Mouse (Mus musculus): ENCODE results near the gene Tmem98. TPM values are rescaled to one million over a fixed set of nuclear protein-coding genes. Genes with fewer than 3 reads are reported as not detected.

The Tmem98 gene
- polyA plus RNA-seq, 1 experiment: 60.7 TPM

DNA sequence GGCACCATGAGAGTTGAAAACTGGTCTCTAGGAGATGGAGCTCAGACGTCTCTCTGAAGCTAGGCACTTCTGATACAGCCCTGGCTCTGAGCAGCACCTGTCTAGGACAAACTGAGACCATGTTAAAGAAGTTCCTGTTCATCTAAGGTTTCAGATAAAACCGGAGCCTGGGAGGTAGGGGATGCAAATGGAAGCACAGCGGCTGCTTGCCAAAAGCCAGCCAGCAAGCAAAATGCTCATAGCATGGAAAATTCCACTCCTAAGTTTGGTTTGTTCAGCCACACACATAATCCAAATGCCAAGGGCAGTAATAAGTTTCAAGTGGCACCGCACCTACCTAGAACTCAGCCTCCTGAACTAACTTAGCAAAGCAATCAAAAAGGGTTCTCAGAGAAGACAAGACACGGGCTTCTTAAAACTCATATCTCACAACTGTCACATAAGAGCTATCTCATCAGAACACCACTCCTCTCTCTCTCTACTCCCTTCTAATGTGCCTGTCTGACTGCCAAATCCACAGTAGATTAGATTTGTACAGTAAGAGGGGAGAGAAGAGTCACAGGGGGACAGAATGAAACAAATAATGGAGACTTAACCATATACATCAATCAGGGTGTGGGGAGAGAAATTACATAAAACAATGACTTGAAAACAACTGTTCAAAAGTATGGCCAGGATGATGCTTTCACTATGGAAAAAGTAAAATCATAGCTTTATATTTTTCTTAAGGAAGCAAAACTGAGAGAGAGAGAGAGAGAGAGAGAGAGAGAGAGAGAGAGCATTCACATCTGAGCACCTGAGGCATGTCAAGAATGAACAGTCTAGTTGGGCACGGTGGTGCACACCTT, 43.3 kb upstream of the Tmem98 start:
- no peak overlapping the region for H3K4me2 ChIP-seq (ENCODE audit: low read depth)
- no peak overlapping the region for H3ac ChIP-seq (ENCODE audit: control insufficient read depth, insufficient read length)
- TF ChIP-seq SRF (IDR thresholded peaks at IDR 0.05; ENCODE audit: control insufficient read depth, insufficient read length, low read depth): no peak
- no peak for TF ChIP-seq TCF3 (IDR thresholded peaks at IDR 0.05; ENCODE audit: insufficient read length, low read depth)
- TF ChIP-seq POLR2A (IDR thresholded peaks at IDR 0.05; ENCODE audit: insufficient read length, low read depth): no peak
- no peak for TF ChIP-seq MYOD1 (IDR thresholded peaks at IDR 0.05; ENCODE audit: control insufficient read depth in 1 of 3, insufficient read length in 2 of 3, low read depth in 2 of 3)
- no peak for TF ChIP-seq USF1 (IDR thresholded peaks at IDR 0.05; ENCODE audit: low read depth)
- TF ChIP-seq CEBPB (IDR thresholded peaks at IDR 0.05; ENCODE audit: insufficient read depth, poor library complexity, severe bottlenecking): no peak
- no peaks in the 10 kb centered on the region for H3K79me2 ChIP-seq (ENCODE audit: control insufficient read depth, insufficient read depth)
- no peak overlapping the region for H3K4me3 ChIP-seq
- H3K27me3 ChIP-seq (ENCODE audit: control insufficient read depth, insufficient read depth, insufficient read length): no peaks in the 10 kb centered on the region
- H3K36me3 ChIP-seq (ENCODE audit: control insufficient read depth, insufficient read depth): no peaks in the 10 kb centered on the region

DNA sequence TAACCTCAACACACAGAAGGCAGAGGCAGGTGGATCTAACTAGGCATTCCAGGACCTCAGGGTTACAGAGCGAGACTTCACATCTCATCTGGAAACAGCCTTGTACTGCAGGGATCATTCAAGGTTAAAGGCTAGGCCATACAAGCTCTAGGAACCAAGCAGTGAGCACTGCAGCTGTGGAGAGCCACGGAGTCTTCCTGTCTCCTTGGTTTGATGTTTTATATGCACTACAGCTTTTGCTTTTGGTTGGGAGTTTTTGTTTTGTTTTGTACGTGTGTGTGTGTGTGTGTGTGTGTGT, 42.7 kb upstream of the Tmem98 start:
- no peak overlapping the region for H3K4me2 ChIP-seq (ENCODE audit: low read depth)
- H3K79me2 ChIP-seq (ENCODE audit: control insufficient read depth, insufficient read depth): no peaks in the 10 kb centered on the region
- no peak overlapping the region for H3ac ChIP-seq (ENCODE audit: control insufficient read depth, insufficient read length)
- H3K4me3 ChIP-seq: no peak overlapping the region
- no peak for TF ChIP-seq MYOD1 (IDR thresholded peaks at IDR 0.05; ENCODE audit: control insufficient read depth in 1 of 3, insufficient read length in 2 of 3, low read depth in 2 of 3)
- TF ChIP-seq MYOG (IDR thresholded peaks at IDR 0.05; ENCODE audit: control insufficient read depth in 1 of 3, insufficient read depth in 1 of 3, insufficient read length in 2 of 3, low read depth in 2 of 3): no peak
- no peak for TF ChIP-seq E2F4 (IDR thresholded peaks at IDR 0.05; ENCODE audit: insufficient read depth)
- no peak for TF ChIP-seq USF1 (IDR thresholded peaks at IDR 0.05; ENCODE audit: low read depth)
- TF ChIP-seq POLR2AphosphoS2 (IDR thresholded peaks at IDR 0.05; ENCODE audit: insufficient read length, low read depth): no peak
- no peak for TF ChIP-seq SRF (IDR thresholded peaks at IDR 0.05; ENCODE audit: control insufficient read depth, insufficient read length, low read depth)
- H3K36me3 ChIP-seq (ENCODE audit: control insufficient read depth, insufficient read depth): no peaks in the 10 kb centered on the region
- H3K27me3 ChIP-seq (ENCODE audit: control insufficient read depth, insufficient read depth, insufficient read length): no peaks in the 10 kb centered on the region

- TF ChIP-seq USF1 (IDR thresholded peaks at IDR 0.05; ENCODE audit: low read depth) (no peak), POLR2A (IDR thresholded peaks at IDR 0.05; ENCODE audit: insufficient read length, low read depth) (no peak), MAX (IDR thresholded peaks at IDR 0.05; ENCODE audit: low read depth) (no peak), E2F4 (IDR thresholded peaks at IDR 0.05; ENCODE audit: insufficient read depth) (no peak), REST (IDR thresholded peaks at IDR 0.05; ENCODE audit: insufficient read depth, insufficient read length) (no peak), TCF3 (IDR thresholded peaks at IDR 0.05; ENCODE audit: insufficient read length, low read depth) (no peak), TCF12 (IDR thresholded peaks at IDR 0.05; ENCODE audit: insufficient read depth, poor library complexity, severe bottlenecking) (no peak), MYOG (IDR thresholded peaks at IDR 0.05; ENCODE audit: control insufficient read depth in 1 of 3, insufficient read depth in 1 of 3, insufficient read length in 2 of 3, low read depth in 2 of 3) (no peak), SRF (IDR thresholded peaks at IDR 0.05; ENCODE audit: control insufficient read depth, insufficient read length, low read depth) (no peak), MYOD1 (IDR thresholded peaks at IDR 0.05; ENCODE audit: control insufficient read depth in 1 of 3, insufficient read length in 2 of 3, low read depth in 2 of 3) (no peak), CEBPB (IDR thresholded peaks at IDR 0.05; ENCODE audit: insufficient read depth, poor library complexity, severe bottlenecking) (no peak), POLR2AphosphoS2 (IDR thresholded peaks at IDR 0.05; ENCODE audit: insufficient read length, low read depth) (no peak)
- H3K27me3 ChIP-seq (ENCODE audit: control insufficient read depth, insufficient read depth, insufficient read length): no peaks in the 10 kb centered on the region
- no peak overlapping the region for H3K4me3 ChIP-seq
- H3K36me3 ChIP-seq (ENCODE audit: control insufficient read depth, insufficient read depth): no peaks in the 10 kb centered on the region
- H3K4me2 ChIP-seq (ENCODE audit: low read depth): no peak overlapping the region
- H3ac ChIP-seq (ENCODE audit: control insufficient read depth, insufficient read length): no peak overlapping the region
- no peaks in the 10 kb centered on the region for H3K79me2 ChIP-seq (ENCODE audit: control insufficient read depth, insufficient read depth)
These were observed 38.8 kb upstream of the Tmem98 start for GRCm38 (mm10) chr11:80771186-80771585.

DNA sequence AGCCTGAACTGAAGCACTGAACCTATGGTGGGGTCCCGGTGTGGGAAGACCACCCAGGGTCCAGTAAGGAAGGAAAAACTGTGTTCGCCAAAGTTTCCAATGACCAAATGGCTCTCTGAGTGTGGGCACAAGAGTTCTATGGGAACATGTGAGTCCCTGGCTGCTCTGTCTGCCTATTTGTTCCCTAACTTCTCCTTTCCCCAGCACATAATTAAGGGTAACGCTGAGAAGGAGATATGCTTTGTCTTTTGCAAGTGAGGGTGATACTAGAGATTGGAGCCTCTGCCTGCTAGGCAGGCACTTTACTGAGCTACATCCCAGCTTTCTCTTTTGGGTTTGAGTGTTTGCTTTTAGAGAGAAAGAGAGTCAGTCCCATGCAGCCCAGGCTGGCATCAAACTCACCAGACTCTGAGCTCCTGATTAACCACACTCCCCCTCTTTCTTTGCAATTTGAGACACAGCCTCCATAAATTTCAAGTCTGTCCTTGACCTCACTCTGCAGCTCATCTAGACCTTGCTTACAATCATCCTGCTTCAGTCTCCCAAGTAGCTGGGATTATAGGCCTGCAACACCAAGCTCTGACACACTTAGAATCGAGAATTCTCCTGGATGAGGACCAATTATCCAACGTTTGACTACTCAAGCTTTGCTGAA, 38.3 kb upstream of the Tmem98 start:
- Histone ChIP-seq H3K4me3 (no peak overlapping the region), H3K4me2 (ENCODE audit: low read depth) (no peak overlapping the region), H3ac (ENCODE audit: control insufficient read depth, insufficient read length) (no peak overlapping the region), H3K36me3 (ENCODE audit: control insufficient read depth, insufficient read depth) (no peaks in the 10 kb centered on the region), H3K27me3 (ENCODE audit: control insufficient read depth, insufficient read depth, insufficient read length) (no peaks in the 10 kb centered on the region), H3K79me2 (ENCODE audit: control insufficient read depth, insufficient read depth) (no peaks in the 10 kb centered on the region)
- TF ChIP-seq TCF12 (IDR thresholded peaks at IDR 0.05; ENCODE audit: insufficient read depth, poor library complexity, severe bottlenecking): no peak
- no peak for TF ChIP-seq POLR2A (IDR thresholded peaks at IDR 0.05; ENCODE audit: insufficient read length, low read depth)
- no peak for TF ChIP-seq TCF3 (IDR thresholded peaks at IDR 0.05; ENCODE audit: insufficient read length, low read depth)
- TF ChIP-seq REST (IDR thresholded peaks at IDR 0.05; ENCODE audit: insufficient read depth, insufficient read length): no peak
- TF ChIP-seq POLR2AphosphoS2 (IDR thresholded peaks at IDR 0.05; ENCODE audit: insufficient read length, low read depth): no peak
- no peak for TF ChIP-seq CEBPB (IDR thresholded peaks at IDR 0.05; ENCODE audit: insufficient read depth, poor library complexity, severe bottlenecking)
- no peak for TF ChIP-seq MAX (IDR thresholded peaks at IDR 0.05; ENCODE audit: low read depth)
- TF ChIP-seq E2F4 (IDR thresholded peaks at IDR 0.05; ENCODE audit: insufficient read depth): no peak
- no peak for TF ChIP-seq MYOD1 (IDR thresholded peaks at IDR 0.05; ENCODE audit: control insufficient read depth in 1 of 3, insufficient read length in 2 of 3, low read depth in 2 of 3)
- no peak for TF ChIP-seq USF1 (IDR thresholded peaks at IDR 0.05; ENCODE audit: low read depth)
- TF ChIP-seq SRF (IDR thresholded peaks at IDR 0.05; ENCODE audit: control insufficient read depth, insufficient read length, low read depth): no peak
- no peak for TF ChIP-seq MYOG (IDR thresholded peaks at IDR 0.05; ENCODE audit: control insufficient read depth in 1 of 3, insufficient read depth in 1 of 3, insufficient read length in 2 of 3, low read depth in 2 of 3)
